Mouse (Mus musculus) ES-Bruce4 (cell line): ENCODE data around the gene Thpo. TPM values are rescaled to one million over a fixed set of nuclear protein-coding genes. Genes with fewer than 3 reads are reported as not detected.

Experiments used
- H3K27ac ChIP-seq: 2 replicates; pipeline ENCODE4 v1.5.1; 2012; ENCODE audit warnings: low read length, inconsistent platforms; ENCODE audit not compliant: insufficient read depth
- H3K27me3 ChIP-seq: 2 replicates; pipeline ENCODE4 v1.6.1; 2012; ENCODE audit warnings: mild to moderate bottlenecking, low read length, inconsistent platforms; ENCODE audit not compliant: control insufficient read depth, poor library complexity, insufficient read depth, severe bottlenecking
- H3K36me3 ChIP-seq: 2 replicates; pipeline ENCODE4 v1.6.1; 2012; ENCODE audit warnings: inconsistent platforms, mild to moderate bottlenecking, low read length, moderate library complexity; ENCODE audit not compliant: control insufficient read depth, poor library complexity, insufficient read depth, severe bottlenecking
- H3K4me1 ChIP-seq: one replicate; pipeline ENCODE4 v1.8.1; 2011; ENCODE audit warnings: low read length; ENCODE audit not compliant: control insufficient read depth, insufficient read depth
- H3K4me3 ChIP-seq: 2 replicates; pipeline ENCODE4 v1.5.1; 2011; ENCODE audit warnings: low read depth, mild to moderate bottlenecking, low read length
- H3K9ac ChIP-seq: 2 replicates; pipeline ENCODE4 v1.6.1; 2012; ENCODE audit warnings: low read depth, mild to moderate bottlenecking, inconsistent platforms; ENCODE audit not compliant: poor library complexity, severe bottlenecking
- H3K9me3 ChIP-seq: replicated peaks from 2 replicates; pipeline ENCODE4 v1.6.1; 2012; ENCODE audit warnings: mild to moderate bottlenecking, low read length, inconsistent platforms; ENCODE audit not compliant: control insufficient read depth, poor library complexity, insufficient read depth, severe bottlenecking
- CTCF ChIP-seq: IDR thresholded peaks from one replicate; pipeline ENCODE4 v1.8.1; 2011; ENCODE audit warnings: low read depth, low read length
- EP300 ChIP-seq: IDR thresholded peaks from 2 replicates; pipeline ENCODE4 v1.6.1; 2011; ENCODE audit warnings: low read depth, low read length; ENCODE audit not compliant: insufficient read depth
- POLR2A ChIP-seq: IDR thresholded peaks from one replicate; pipeline ENCODE4 v1.8.1; 2011; ENCODE audit warnings: low read length; ENCODE audit not compliant: insufficient read depth
- polyA plus RNA-seq: library from polyadenylated mRNA; stranded (reverse); fragments of >200 nt; gene quantifications from 2 replicates; pipeline ENCODE4 v1.2.4, GENCODE M21; 2011; ENCODE audit warnings: low read depth; ENCODE audit not compliant: missing spikeins, insufficient read depth, insufficient read length

Thpo gene
- polyA plus RNA-seq, 1 experiment = 4.6 TPM

- TF ChIP-seq POLR2A (no peak), EP300 (no peak)
- Histone ChIP-seq H3K27me3 (no peaks in the 10 kb centered on the region), H3K4me1 (no peaks in the 10 kb centered on the region), H3K9ac (no peak overlapping the region), H3K9me3 (no peaks in the 10 kb centered on the region), H3K27ac (no peak overlapping the region), H3K4me3 (no peak overlapping the region), H3K36me3 (peaks cover 80% of the 10 kb centered on the region)
These were observed 56.2 kb downstream of the Thpo start for GRCm38 (mm10) chr16:20677974-20678675.

- H3K9ac ChIP-seq = no peak overlapping the region
- no peaks in the 10 kb centered on the region for H3K4me1 ChIP-seq
- H3K9me3 ChIP-seq = no peaks in the 10 kb centered on the region
- H3K36me3 ChIP-seq = peaks cover 73% of the 10 kb centered on the region
- no peak for TF ChIP-seq EP300
- TF ChIP-seq POLR2A = no peak
- TF ChIP-seq CTCF = no peak
- H3K27me3 ChIP-seq = no peaks in the 10 kb centered on the region
- H3K27ac ChIP-seq = no peak overlapping the region
- no peak overlapping the region for H3K4me3 ChIP-seq
These were observed 56.9 kb downstream of the Thpo start for GRCm38 (mm10) chr16:20677380-20677779.

GRCm38 (mm10) chr16:20676702-20677101 is 57.6 kb downstream of the Thpo start:
- Histone ChIP-seq H3K27me3 (no peaks in the 10 kb centered on the region), H3K4me1 (no peaks in the 10 kb centered on the region), H3K4me3 (no peak overlapping the region), H3K27ac (no peak overlapping the region), H3K9ac (no peak overlapping the region), H3K9me3 (no peaks in the 10 kb centered on the region), H3K36me3 (peaks cover 66% of the 10 kb centered on the region)
- TF ChIP-seq POLR2A = no peak
- TF ChIP-seq CTCF = no peak
- TF ChIP-seq EP300 = no peak

- H3K9ac ChIP-seq = no peak overlapping the region
- no peaks in the 10 kb centered on the region for H3K27me3 ChIP-seq
- no peak for TF ChIP-seq POLR2A
- no peak for TF ChIP-seq CTCF
- TF ChIP-seq EP300 = no peak
- no peaks in the 10 kb centered on the region for H3K4me1 ChIP-seq
- peaks cover 51% of the 10 kb centered on the region for H3K36me3 ChIP-seq
- H3K4me3 ChIP-seq = no peak overlapping the region
- H3K9me3 ChIP-seq = no peaks in the 10 kb centered on the region
- no peak overlapping the region for H3K27ac ChIP-seq
These were observed 59.1 kb downstream of the Thpo start for GRCm38 (mm10) chr16:20675213-20675612.

Other genes starting within 250 kb of the Thpo start
- 86.6 and 94.0 TPM in 2 replicates for gene Eif2b5, start 235.7 kb downstream of the Thpo start, polyA plus RNA-seq
- 37.9 and 38.8 TPM in 2 replicates for gene Dvl3, start 217.5 kb downstream of the Thpo start, polyA plus RNA-seq
- gene Ap2m1, start 199.0 kb downstream of the Thpo start, polyA plus RNA-seq = 282 and 298 TPM in 2 replicates
- 56.2 and 61.0 TPM in 2 replicates for gene Abcf3, start 185.9 kb downstream of the Thpo start, polyA plus RNA-seq
- 1.2 TPM in 2 replicates for gene Vwa5b2, start 145.0 kb downstream of the Thpo start, polyA plus RNA-seq
- 9.4 and 10.8 TPM in 2 replicates for gene Eef1akmt4, start 122.9 kb downstream of the Thpo start, polyA plus RNA-seq
- not detected in 2 replicates for gene Gm49333, start 122.9 kb downstream of the Thpo start, polyA plus RNA-seq
- gene Alg3, start 122.8 kb downstream of the Thpo start, polyA plus RNA-seq = 36.7 and 39.3 TPM in 2 replicates
- gene Camk2n2, start 113.2 kb downstream of the Thpo start, polyA plus RNA-seq = 1.7 and 2.4 TPM in 2 replicates
- 3.4 and 3.6 TPM in 2 replicates for gene Ece2, start 104.7 kb downstream of the Thpo start, polyA plus RNA-seq
- 276 and 288 TPM in 2 replicates for gene Psmd2, start 82.9 kb downstream of the Thpo start, polyA plus RNA-seq
- gene Eif4g1, start 66.2 kb downstream of the Thpo start, polyA plus RNA-seq = 462 and 483 TPM in 2 replicates
- 5.9 and 7.1 TPM in 2 replicates for gene Fam131a, start 41.3 kb downstream of the Thpo start, polyA plus RNA-seq
- gene Polr2h, start 16.8 kb downstream of the Thpo start, polyA plus RNA-seq = 90.6 and 94.5 TPM in 2 replicates
- 8.8 and 10.2 TPM in 2 replicates for gene Clcn2, start 16.8 kb downstream of the Thpo start, polyA plus RNA-seq
- 1.1 and 1.2 TPM in 2 replicates for gene Chrd, start 1.4 kb downstream of the Thpo start, polyA plus RNA-seq